Mouse (Mus musculus) heart, adult 9 months (tissue): Measurements from ENCODE around the gene Bco2.
A peak's percentile ranks its signal among the peaks of the same experiment; 100 is the strongest.

ENCODE experiments used
- DNase-seq, 2 experiments: peaks; one replicate each; pipeline ENCODE4 v3.0.0; 2022; ENCODE audit warnings: low spot score in 2 of 2

Bco2 gene

DNA sequence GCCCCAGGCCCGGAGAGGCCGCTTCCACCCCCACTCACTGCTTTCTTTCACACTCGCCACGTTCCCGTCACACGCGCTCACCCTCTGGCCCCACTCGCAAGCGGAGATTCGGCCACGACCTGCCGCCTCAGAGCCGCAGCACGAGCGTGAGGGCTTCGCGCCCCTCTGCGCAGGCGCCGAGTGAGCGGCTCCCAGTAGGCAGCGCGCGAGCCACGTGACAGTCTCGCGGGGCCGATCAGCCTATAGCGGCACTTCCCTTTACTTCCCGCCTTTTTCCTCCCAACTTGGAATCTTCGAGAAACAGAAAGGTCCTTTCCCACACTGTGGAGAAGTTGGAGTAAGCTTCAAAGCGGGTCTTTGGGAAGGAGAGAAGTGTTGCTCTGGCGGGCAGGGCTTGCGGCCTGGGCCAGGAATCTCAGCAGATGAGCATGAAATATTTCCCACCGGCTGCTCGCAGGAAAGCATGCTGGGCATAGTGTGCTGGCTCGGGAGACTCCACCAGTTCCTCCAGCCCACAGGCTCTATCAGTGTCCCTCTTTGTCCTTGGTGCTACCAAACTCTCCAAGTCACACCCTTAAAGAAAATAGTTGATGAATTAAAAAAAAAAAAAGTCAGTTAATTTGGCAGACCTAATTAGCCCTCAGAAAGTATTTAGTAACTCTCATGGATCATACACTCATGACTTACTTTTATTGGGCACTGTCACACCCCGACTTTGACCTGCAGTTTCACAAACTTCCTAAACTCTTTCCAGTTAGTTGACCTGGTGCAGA lies 6.3 kb upstream of the Bco2 start, which contains the start of gene Tex12:
Gene Tex12 (minus strand): TSS at position 181 of the 773 bp plus-strand sequence.
- no peak for DNase-seq

GRCm38 (mm10) chr9:50554241-50555093 lies 514 bp downstream of the Bco2 start, which contains the start of gene Il18:
Il18 (plus strand) TSS chr9:50554827.
- DNase-seq = peak; percentile 32 to 45

- DNase-seq = peak in 1 of 2 experiments; percentile 13
Observed at GRCm38 (mm10) chr9:50553547-50553946, 1.4 kb downstream of the Bco2 start.

DNA sequence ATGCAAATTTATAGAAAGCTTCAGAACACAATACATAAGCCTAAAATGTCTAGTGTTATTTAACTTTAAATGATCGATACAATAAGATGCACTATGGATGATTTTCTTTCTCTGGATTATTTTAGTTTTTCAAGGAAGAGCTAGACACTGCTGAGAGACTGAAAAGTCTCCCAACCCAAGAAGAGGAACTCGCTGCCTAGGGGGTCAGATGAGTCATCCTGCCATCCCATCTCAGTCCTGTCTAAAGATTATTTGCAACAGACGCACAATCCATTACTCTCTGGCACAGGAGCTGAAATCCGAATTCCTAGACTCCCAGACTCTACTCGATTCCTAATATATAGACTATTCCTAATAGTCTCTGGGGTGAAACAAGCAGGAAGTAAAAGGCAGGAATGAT lies 2.8 kb downstream of the Bco2 start:
- no peak for DNase-seq

DNA sequence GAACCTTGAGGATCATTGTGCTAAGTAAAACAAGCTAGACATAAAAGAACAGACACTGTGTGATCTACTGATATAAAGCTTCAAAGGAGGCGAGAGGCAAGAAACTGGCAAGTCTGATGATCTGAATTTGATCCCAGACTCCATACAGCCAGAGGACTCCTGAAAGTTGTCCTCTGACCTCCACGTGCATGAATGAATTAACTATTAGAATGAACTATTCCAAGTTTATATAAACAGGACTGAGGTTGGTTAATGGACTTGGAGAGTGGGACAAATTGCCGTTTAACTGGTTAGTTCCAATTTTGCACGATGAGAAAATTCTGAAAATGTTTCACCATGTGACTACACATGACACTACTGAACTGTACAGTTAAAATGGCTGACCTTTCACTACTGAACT lies 6.0 kb downstream of the Bco2 start:
- DNase-seq = no peak

- DNase-seq = no peak
Observed at GRCm38 (mm10) chr9:50547859-50548478, 7.0 kb downstream of the Bco2 start.

DNA sequence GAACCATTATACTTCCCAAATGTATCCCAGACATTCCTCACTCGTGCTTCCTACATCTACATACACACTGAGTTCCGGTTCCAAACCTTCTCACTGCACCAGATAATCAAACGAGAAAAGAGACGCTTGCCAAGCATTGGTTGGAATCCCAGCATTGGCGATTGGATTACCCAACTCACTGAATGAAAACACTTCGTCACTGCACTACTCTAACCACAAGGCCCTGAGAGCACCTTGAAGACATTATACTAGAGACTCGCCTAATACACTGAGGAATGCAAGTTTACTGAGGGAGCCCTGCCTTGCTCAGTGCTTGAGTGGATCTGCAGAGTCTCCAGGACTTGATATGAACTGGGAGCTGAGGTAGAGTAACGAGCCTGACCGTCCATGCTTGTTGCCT lies 12.6 kb downstream of the Bco2 start:
- DNase-seq = no peak

DNA sequence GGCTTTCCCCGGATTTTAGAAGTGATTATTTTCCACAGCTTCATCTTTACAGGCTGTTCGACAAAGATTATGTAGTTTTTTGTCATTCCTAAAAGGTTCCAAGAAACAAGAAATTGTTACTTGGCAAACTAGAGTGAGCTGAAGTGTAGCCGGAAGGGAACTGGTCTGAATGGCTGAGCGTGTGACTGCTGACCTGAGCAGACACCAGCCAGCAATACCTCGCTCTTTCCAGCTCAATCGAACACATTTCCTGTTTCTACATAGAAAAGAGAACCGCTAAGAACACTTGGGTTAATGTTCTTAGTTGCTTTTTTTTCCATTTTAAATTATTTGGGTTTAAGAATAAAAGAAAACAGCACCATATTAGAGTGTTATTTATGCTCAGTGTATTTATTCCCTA lies 14.8 kb downstream of the Bco2 start:
- no peak for DNase-seq

DNA sequence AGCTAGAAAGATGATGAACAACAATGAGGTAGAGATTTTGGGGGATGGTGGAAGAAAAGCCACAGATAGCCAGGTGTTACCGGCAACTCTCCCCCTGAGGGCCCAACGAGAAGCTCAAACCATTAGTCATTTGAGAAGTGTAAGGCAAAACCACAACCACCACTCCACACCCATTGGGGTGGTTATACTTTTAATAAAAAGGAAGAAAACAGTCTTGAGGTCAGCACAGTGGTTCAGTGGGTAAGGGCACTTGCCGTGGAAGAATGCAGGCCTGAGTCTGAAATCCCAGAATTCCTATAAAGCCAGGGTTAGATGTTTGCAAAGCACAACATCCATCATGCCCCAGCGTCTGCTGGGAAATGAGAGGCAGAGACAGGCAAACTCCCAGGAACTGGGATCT lies 17.7 kb downstream of the Bco2 start:
- no peak for DNase-seq

DNA sequence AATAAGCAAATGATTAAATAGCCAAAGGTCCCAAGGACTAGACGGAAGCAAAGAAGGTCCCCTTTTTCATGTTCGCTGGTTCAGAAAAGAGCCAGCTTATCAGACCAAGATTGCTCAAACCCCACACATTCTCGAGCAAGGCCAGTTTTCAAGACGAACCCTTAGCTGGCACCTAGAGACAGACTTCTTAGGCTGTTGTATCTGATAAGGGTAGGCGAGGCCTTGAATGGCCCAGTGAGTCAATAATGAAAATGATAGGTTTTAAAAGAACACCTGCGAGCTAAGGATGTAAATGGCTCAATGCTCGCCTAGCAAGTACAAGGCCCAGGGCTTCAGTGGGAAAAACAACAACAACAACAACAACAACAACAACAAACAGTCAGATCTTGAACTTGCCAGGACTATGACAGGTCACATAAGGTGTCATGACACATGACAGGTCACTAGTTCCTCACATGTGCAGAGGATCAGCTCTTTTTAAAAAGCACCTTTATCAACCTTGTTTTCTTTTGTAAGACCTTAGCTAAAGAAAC lies 18.3 kb downstream of the Bco2 start:
- no peak for DNase-seq

- DNase-seq = no peak
Observed at GRCm38 (mm10) chr9:50535930-50536329, 19.1 kb downstream of the Bco2 start.

DNA sequence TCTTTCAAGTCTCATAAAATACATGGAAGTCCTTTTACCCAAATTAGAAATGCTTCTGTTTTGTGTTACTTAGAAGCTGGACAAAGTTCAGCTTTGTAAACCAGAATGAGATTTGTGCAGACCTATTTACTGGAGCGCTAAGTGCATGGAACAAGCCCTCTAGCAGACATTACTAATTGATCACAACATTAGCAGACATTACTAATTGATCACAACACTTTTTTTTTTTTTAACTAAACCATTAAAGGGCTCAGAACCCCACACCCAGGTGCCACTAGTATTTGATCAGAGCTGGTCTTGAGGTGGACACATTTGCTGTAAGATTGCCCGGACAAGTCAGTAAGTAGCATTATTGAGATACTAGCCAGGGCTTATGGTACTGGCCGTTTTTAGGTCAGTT lies 21.2 kb downstream of the Bco2 start:
- no peak for DNase-seq

- DNase-seq = peak in 1 of 2 experiments; percentile 18
Observed at GRCm38 (mm10) chr9:50533328-50533727, 21.7 kb downstream of the Bco2 start.

DNA sequence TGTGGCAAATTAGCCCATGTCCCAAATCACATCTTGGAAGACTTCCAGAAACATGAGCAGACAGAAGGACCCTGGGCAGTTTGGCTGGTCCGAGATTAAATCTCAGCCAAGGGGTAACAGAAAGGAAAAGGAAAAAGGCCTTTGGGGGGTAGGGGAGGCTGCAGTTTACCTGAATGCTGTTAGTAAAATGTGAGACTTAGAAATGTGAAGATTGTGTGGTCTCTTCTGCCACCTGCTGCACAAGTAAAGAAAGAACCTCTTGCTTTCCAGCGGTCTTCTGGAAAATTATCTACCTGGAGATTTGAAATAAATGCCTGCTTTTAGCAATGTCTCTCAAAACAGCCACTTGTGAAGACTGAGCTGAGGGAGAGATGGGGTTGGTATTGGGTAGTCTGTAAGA lies 24.1 kb downstream of the Bco2 start:
- no peak for DNase-seq

- peak; percentile 96 to 97 for DNase-seq
Observed at GRCm38 (mm10) chr9:50528293-50528892, 26.6 kb downstream of the Bco2 start, which contains the start of gene Pts. Pts (minus strand) TSS chr9:50528724.

DNA sequence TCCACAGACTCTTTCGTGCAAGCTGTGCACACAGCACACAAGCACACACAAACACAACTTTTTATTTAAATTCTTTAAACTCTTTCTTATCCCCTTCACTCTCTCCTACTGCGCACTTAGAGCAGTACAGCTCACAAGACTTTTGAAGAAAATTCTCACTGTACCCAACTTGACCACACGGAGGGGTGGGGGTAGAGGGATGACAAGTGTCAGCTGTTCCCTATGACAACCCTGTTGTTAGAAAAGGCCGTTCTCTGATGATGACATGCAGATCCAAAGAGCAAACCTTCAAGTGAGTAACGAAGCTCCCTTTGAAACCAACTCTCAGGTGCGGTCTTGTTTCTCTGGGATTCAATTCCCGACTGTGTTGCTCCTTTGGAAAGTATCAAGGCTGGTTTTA lies 27.1 kb downstream of the Bco2 start:
- no peak for DNase-seq

- DNase-seq = no peak
Observed at GRCm38 (mm10) chr9:50525585-50525984, 29.4 kb downstream of the Bco2 start.

DNA sequence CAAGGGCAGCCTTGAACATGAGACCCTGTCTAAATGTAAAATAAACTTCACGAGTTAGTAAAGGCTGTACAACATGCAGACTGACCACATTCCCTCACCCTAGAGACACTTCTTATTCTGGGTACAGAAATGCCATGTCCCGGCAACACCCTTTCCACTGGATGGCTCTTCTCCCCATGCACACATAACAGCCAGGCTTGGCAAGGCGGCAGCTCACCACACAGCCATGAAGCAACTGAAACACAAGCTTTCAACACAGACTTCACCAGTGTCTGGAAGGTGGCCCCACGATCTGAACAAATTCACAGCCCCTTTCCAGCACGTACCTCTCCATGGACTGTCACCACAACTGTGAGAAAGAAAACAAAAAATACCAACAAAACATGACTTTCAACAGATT lies 30.0 kb downstream of the Bco2 start:
- no peak for DNase-seq

DNA sequence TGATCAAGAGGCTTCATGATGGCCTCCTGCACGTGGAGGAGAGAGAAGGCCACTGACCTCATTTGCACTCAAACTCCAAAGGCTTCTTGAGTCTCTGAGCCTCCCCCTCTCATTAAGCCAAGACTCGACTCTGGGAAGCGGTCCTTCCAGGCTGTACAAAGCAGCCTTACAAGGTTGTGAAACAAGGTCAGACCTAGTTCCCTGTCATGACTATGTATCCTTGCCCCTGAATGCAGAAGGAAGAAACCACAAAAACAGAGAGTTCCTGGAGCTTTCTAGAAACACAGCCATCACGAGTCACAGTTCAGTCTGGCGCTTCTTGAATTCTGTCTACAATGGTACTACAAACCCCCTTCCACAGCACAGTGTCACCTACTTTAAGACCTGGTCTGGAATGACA lies 32.4 kb downstream of the Bco2 start:
- DNase-seq = no peak

DNA sequence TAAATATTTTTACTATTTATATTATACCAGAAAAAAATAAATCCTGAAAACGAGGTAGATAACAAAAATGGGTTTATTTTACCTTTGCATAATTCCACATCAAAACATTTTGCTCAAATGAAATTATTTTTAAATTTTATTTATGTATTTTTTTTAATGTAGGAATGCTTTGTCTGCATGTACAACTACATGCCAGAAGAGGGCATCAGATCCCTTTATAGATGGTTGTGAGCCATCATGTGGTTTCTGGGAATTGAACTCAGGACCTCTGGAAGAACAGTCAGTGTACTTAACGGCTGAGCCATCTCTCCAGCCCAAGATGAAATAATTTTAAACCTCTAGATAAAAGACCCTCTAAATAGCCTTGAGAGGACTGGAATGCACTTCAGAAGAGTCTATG lies 33.4 kb downstream of the Bco2 start:
- DNase-seq = no peak

GRCm38 (mm10) chr9:50520748-50521147 lies 34.2 kb downstream of the Bco2 start:
- no peak for DNase-seq

DNA sequence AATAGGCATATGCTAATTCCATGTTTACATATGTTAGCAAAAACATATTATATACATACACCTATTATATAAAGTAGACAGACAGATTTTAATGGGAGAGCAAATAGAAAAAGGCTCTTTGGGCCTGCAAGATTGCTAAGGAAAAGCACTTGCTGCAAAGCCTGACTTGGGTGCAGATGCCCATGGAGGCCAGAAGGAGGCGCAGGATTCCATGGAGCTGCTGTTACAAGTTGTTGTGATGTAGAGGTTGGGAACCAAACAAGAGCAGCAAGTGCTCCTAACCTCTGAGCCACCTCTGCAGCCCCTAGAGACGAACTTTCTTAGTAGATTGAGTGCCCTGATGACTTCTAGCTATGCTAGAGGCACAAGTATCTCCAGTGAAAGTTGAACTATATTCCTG lies 36.2 kb downstream of the Bco2 start:
- DNase-seq = no peak
